Mouse (Mus musculus) layer of hippocampus, adult 8-10 months (tissue): ENCODE results near the gene Olfr866. TPM values are rescaled to one million over a fixed set of nuclear protein-coding genes. Genes with fewer than 3 reads are reported as not detected.

ENCODE experiments used
- DNase-seq, 2 experiments: peaks; one replicate each; pipeline ENCODE4 v3.0.0; 2022; ENCODE audit warnings: low spot score in 2 of 2
- microRNA-seq, 2 experiments: library from miRNA; unstranded; fragments of <30 nt; microRNA quantifications; one replicate each; pipeline ENCODE4 v1.2.0; 2022
- total RNA-seq, 4 experiments: library from RNA; stranded (reverse); gene quantifications; 2 replicates each; pipeline ENCODE4 v1.2.4; 2022

The Olfr866 gene
- not detected for total RNA-seq

GRCm38 (mm10) chr9:20027935-20028334, at the start of gene Olfr866:
TSS of gene Olfr866 (minus strand) at chr9:20028035.
- no peak for DNase-seq

DNA sequence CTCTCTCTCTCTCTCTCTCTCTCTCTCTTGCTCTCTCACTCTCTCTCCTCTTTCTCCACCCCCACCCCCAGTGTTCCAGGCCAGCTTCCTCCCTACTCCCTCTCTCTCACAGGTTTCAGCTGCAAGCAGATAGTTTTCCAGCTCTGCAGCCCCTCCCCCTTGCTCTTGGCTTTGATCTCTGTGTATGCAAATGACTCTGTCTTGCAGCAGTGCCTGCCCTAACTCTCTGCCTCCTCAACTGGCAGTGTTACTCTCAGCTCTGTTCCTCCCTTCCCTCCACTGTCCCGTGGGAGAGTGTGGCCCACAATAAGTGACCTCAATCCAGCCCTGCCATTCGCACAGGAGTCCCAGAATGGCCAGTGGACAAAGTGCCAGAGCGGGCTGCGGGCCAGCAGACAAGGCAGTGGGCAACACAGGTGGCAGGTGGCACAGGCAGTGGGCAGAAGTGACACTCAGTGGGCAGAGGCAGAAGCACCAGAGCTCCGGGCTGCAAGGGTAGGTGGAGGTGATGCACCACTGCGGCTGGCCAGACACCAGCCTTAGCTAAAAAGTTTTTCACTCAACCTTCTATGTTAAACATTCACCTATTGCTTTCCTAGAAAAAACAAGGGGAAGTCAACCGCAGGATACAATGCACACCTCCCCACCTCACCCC, 45.8 kb upstream of the Olfr866 start:
- no peak for DNase-seq

DNA sequence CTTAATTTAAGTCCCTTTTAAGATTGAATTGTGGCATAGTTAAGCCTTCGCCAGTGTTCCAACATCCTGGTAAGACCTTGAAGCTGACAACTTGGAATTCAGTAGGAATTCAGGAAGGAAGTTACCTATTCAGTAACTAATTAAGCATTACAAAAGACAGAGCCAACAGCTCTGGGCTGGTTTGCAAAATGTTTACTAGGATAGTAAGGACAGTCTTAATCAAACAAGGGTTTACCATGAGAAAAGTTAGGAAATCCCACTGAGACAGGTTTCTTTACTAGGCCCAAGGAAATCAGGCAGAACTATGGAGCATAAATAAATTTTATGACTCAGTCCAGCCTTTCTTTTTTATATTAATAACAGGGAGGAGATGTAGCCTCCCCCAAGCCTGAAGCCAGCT, 43.5 kb upstream of the Olfr866 start:
- DNase-seq: no peak

- no peak for DNase-seq
Measured at GRCm38 (mm10) chr9:20070236-20070635, 42.4 kb upstream of the Olfr866 start.

DNA sequence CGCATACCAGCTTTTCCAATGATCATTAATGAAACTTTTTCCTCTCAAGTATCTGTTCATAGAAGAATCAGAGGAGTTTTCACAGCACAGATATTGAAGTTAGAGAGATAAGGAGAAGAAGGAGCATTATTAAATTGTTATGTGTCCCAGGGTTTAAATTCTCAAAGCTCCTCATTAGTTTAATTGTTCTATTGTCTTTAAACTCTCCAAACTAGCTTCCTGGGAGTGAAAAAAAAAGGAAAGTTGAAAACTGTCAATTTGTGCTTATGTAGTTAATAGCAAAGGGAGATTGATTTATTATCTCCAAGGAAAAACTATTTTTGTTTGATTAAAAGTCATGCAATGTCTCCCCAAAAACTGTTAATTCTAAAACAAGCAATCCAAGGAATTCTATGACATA, 29.6 kb upstream of the Olfr866 start, which contains the start of gene Olfr867:
Gene Olfr867, minus strand, starts transcription at position 101 of the 400 bp plus-strand sequence.
- no peak for DNase-seq

DNA sequence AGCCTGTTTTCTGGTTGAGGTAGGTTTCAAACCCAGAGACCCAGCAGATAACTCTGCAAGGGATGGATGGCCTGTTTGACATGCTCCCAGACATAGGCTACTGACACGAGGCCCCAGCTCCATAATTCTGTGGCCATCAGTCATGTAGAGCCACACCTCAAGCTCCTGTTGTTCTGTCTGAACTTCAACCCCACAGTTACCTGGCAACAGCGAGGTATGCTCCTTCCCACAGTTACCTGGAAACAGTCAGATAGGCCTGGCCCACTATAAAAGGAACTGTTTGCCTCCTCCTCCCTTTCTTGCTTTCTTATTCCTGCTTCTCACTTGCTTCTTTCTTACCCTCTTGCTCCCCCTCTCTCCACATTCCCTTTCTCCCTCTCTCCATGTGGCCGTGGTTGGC, 20.1 kb upstream of the Olfr866 start:
- no peak for DNase-seq

Small RNA genes lying within 50 kb of the gene (microRNA-seq; reads per million reads assigned to microRNA genes)
- gene Gm26231: 0 reads per million in 2 experiments
- 0 reads per million in 2 experiments for gene Gm44395

Other genes with a start within 250 kb of the Olfr866 start
- gene Olfr58, start 247.8 kb downstream of the Olfr866 start, total RNA-seq: not detected
- not detected for gene Olfr859, start 223.1 kb downstream of the Olfr866 start, total RNA-seq
- not detected for gene Olfr860, start 178.3 kb downstream of the Olfr866 start, total RNA-seq
- not detected for gene Olfr862, start 140.0 kb downstream of the Olfr866 start, total RNA-seq
- not detected for gene Olfr77, start 111.2 kb downstream of the Olfr866 start, total RNA-seq
- not detected for gene Olfr867, start 29.5 kb upstream of the Olfr866 start, total RNA-seq
- gene Olfr868, start 70.6 kb upstream of the Olfr866 start, total RNA-seq: not detected
- not detected for gene Olfr869, start 101.0 kb upstream of the Olfr866 start, total RNA-seq
- not detected for gene Olfr870, start 146.0 kb upstream of the Olfr866 start, total RNA-seq
- gene Olfr871, start 184.2 kb upstream of the Olfr866 start, total RNA-seq: not detected
- not detected for gene Olfr872, start 209.1 kb upstream of the Olfr866 start, total RNA-seq